Mouse (Mus musculus) thymus, adult 2 months (tissue): ENCODE data around the gene Reep6. TPM values are rescaled to one million over a fixed set of nuclear protein-coding genes. Genes with fewer than 3 reads are reported as not detected.

Experiments used
- DNase-seq: peaks from one replicate; pipeline ENCODE4 v3.0.0; 2021
- H3K27ac ChIP-seq: fragments of 200-500 bp; 2 replicates; pipeline ENCODE4 v1.5.1; 2012; ENCODE audit warnings: low read length, control low read depth; ENCODE audit not compliant: control insufficient read depth, insufficient read depth
- H3K27me3 ChIP-seq: fragments of 200-500 bp; 2 replicates; pipeline ENCODE4 v1.6.1; 2012; ENCODE audit warnings: mild to moderate bottlenecking, low read length, moderate library complexity, mixed read lengths; ENCODE audit not compliant: control insufficient read depth, insufficient read depth
- H3K36me3 ChIP-seq: fragments of 200-500 bp; 2 replicates; pipeline ENCODE4 v1.6.1; 2012; ENCODE audit warnings: mild to moderate bottlenecking, low read length, moderate library complexity; ENCODE audit not compliant: control insufficient read depth, insufficient read depth
- H3K4me1 ChIP-seq: fragments of 200-500 bp; replicated peaks from 2 replicates; pipeline ENCODE4 v1.6.1; 2012; ENCODE audit warnings: low read length; ENCODE audit not compliant: control insufficient read depth, insufficient read depth
- H3K4me3 ChIP-seq: fragments of 200-500 bp; 2 replicates; pipeline ENCODE4 v1.5.1; 2012; ENCODE audit warnings: mild to moderate bottlenecking, low read length, control low read depth, moderate library complexity; ENCODE audit not compliant: control insufficient read depth, insufficient read depth
- CTCF ChIP-seq: fragments of 200-500 bp; IDR thresholded peaks from 2 replicates; pipeline ENCODE4 v1.5.1; 2012; ENCODE audit warnings: mild to moderate bottlenecking, control low read depth, low read length, moderate library complexity, borderline replicate concordance; ENCODE audit not compliant: control insufficient read depth, poor library complexity, insufficient read depth; ENCODE audit errors: extremely low read depth
- POLR2A ChIP-seq: fragments of 200-500 bp; IDR thresholded peaks from 2 replicates; pipeline ENCODE4 v1.6.1; 2012; ENCODE audit warnings: mild to moderate bottlenecking, low read length, control low read depth, moderate library complexity; ENCODE audit not compliant: control insufficient read depth, poor library complexity, insufficient read depth; ENCODE audit errors: extremely low read depth
- WGBS: fragments of 180-500 bp; shearing (Covaris S2); methylation state at CpG from one replicate; pipeline ENCODE4 v1.1.7; 2018; 5-methylcytosine and 5-hydroxymethylcytosine counted together
- polyA plus RNA-seq: library from polyadenylated mRNA; depleted of rRNA; stranded (reverse); fragments of >200 nt; gene quantifications from 2 replicates; pipeline ENCODE4 v1.2.3, GENCODE M21; 2012

Gene Reep6
- polyA plus RNA-seq, 1 experiment, result 2.0 TPM

- 8% methylated on average over 31 of the region's 31 CpGs for WGBS
- TF ChIP-seq CTCF (no peak), POLR2A (no peak)
- H3K4me1 ChIP-seq, result no peaks in the 10 kb centered on the region
- H3K36me3 ChIP-seq, result no peaks in the 10 kb centered on the region
- H3K4me3 ChIP-seq, result no peak overlapping the region
- H3K27me3 ChIP-seq, result peaks cover 18% of the 10 kb centered on the region
- no peak overlapping the region for H3K27ac ChIP-seq
- DNase-seq, result no peak
Measured at GRCm38 (mm10) chr10:80357994-80358639, 28.4 kb downstream of the Reep6 start.

- no peak overlapping the region for H3K27ac ChIP-seq
- peaks cover 3% of the 10 kb centered on the region; the same call in 1 of the 2 replicates for H3K27me3 ChIP-seq
Measured at GRCm38 (mm10) chr10:80363734-80364133, 34.0 kb downstream of the Reep6 start.

GRCm38 (mm10) chr10:80365736-80366135, 36.0 kb downstream of the Reep6 start:
- H3K27me3 ChIP-seq, result peaks cover 3% of the 10 kb centered on the region; the same call in 1 of the 2 replicates
- H3K4me3 ChIP-seq, result no peak overlapping the region
- H3K36me3 ChIP-seq, result no peaks in the 10 kb centered on the region
- no peak for TF ChIP-seq POLR2A
- no peak for TF ChIP-seq CTCF
- H3K4me1 ChIP-seq, result no peaks in the 10 kb centered on the region
- no peak overlapping the region for H3K27ac ChIP-seq
- no peak for DNase-seq
- 64% methylated on average over 6 of the region's 6 CpGs for WGBS

More at GRCm38 (mm10) chr10:80363734-80364133, 34.0 kb downstream of the Reep6 start:
- DNase-seq, result no peak
- no peak overlapping the region for H3K4me3 ChIP-seq
- no peaks in the 10 kb centered on the region for H3K36me3 ChIP-seq
- TF ChIP-seq CTCF, result no peak
- TF ChIP-seq POLR2A, result no peak
- WGBS, result 67% methylated on average over 6 of the region's 6 CpGs
- no peaks in the 10 kb centered on the region for H3K4me1 ChIP-seq

DNA sequence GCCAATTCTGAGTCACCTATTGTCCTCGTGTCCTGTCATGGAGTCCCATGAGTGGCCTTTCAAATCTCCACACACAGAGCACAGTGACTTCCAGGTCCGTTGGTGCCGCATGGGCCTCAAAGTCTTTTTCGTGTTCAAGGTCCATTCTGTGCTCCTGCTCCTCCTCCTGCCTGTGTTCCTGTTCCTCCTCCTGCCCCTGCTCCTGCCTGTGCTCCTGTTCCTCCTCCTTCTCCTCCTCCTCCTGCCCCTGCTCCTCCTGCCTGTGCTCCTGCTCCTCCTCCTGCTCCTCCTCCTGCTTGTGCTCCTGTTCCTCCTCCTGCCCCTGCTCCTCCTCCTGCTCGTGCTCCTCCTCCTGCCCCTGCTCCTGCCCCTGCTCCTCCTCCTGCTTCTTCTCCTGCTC, 38.2 kb downstream of the Reep6 start:
- TF ChIP-seq CTCF (no peak), POLR2A (no peak)
- WGBS, result 68% methylated on average over 5 of the region's 5 CpGs
- no peak overlapping the region for H3K27ac ChIP-seq
- no peak for DNase-seq
- H3K4me1 ChIP-seq, result peaks cover 14% of the 10 kb centered on the region
- H3K27me3 ChIP-seq, result peaks cover 3% of the 10 kb centered on the region; the same call in 1 of the 2 replicates
- H3K4me3 ChIP-seq, result no peak overlapping the region
- no peaks in the 10 kb centered on the region for H3K36me3 ChIP-seq

DNA sequence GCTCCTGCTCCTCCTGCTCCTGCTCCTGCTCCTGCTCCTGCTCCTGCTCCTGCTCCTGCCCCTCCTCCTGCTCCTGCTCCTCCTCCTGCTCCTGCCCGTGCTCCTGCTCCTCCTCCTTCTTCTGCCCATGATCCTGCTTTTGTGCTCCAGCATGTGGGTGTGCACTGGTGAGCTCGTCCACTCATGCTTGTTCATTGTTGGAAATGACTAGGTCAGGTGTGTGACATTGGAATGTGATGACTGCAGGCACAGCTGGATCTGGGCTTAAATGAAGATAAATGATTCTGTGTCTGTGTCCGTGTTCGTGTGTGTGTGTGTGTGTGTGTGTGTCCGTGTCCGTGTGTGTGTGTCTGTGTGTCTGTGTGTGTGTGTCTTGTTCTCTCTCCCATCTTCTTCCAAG, 38.6 kb downstream of the Reep6 start:
- no peak for DNase-seq
- peaks cover 3% of the 10 kb centered on the region; the same call in 1 of the 2 replicates for H3K27me3 ChIP-seq
- 94% methylated on average over 6 of the region's 6 CpGs for WGBS
- H3K27ac ChIP-seq, result no peak overlapping the region
- TF ChIP-seq POLR2A (no peak), CTCF (no peak)
- peaks cover 14% of the 10 kb centered on the region for H3K4me1 ChIP-seq
- no peak overlapping the region for H3K4me3 ChIP-seq
- no peaks in the 10 kb centered on the region for H3K36me3 ChIP-seq

DNA sequence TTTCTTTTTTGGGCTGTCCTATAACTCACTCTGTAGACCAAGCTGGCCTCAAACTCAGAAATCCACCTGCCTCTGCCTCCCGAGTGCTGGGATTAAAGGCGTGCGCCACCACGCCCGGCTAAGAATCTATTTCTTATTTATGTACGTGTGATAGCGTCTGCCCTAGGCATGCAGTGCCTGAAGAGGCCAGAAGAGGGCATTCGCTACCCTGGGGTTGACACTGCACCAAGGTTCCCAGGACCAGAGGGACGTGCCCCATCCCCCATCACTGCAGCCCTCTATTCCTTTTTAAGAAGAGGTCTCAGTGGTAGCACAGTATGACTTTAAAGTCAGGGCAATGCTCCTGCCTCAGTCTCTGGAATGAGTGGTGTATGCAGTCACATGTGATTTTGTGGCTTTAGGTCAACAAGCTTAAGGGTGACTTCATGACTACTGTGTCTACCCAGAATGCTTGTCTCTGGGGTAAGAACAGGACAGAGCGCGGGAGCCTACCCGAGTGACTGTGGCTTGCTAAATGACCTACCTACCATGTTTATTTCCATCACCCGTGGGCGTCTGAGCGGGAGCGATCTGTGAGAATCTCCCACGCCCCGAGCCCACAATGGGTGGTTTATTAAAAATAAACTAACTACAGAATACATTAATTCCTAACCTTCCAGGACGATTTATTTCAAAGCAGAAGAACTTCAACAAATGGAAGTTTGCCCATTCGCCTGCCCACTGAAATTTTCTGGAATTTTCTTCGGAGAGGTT, 40.4 kb downstream of the Reep6 start:
- TF ChIP-seq POLR2A, result no peak
- TF ChIP-seq CTCF, result no peak
- H3K36me3 ChIP-seq, result no peaks in the 10 kb centered on the region
- H3K4me1 ChIP-seq, result peaks cover 14% of the 10 kb centered on the region
- no peaks in the 10 kb centered on the region; the same call in 1 of the 2 replicates for H3K27me3 ChIP-seq
- H3K27ac ChIP-seq, result no peak overlapping the region
- DNase-seq, result peak; percentile 45
- no peak overlapping the region for H3K4me3 ChIP-seq
- 85% methylated on average over 21 of the region's 21 CpGs for WGBS
